Mouse (Mus musculus) CH12.LX (cell line): ENCODE measurements at regions not wholly inside any gene's neighbourhood (a gene's known extent, or its start where the extent isn't known, plus 50 kb on each side); places are given as distances from the start of the nearest gene placed in this dataset.

ENCODE experiments used
- DNase-seq: peaks from one replicate; pipeline ENCODE4 v3.0.0-alpha.2; 2013; ENCODE audit errors: extremely low read depth
- H3K27ac ChIP-seq: 2 replicates; pipeline ENCODE4 v1.5.1; 2012; ENCODE audit warnings: low read depth, mild to moderate bottlenecking, control low read depth, moderate library complexity; ENCODE audit not compliant: insufficient read depth
- H3K27me3 ChIP-seq: replicated peaks from 2 replicates; pipeline ENCODE3; 2012; ENCODE audit warnings: inconsistent platforms
- H3K36me3 ChIP-seq, 2 experiments: replicated peaks in 1 of 2; 2 replicates each; pipeline versions ENCODE3 to v1.6.1; 2012; ENCODE audit warnings: inconsistent platforms in 1 of 2, low read length in 1 of 2, mild to moderate bottlenecking in 1 of 2, mixed read lengths in 1 of 2, moderate library complexity in 1 of 2; ENCODE audit not compliant: control insufficient read depth in 1 of 2, insufficient read depth in 1 of 2
- H3K4me1 ChIP-seq, 2 experiments: 2 replicates each; pipeline ENCODE4 v1.6.1; 2012; ENCODE audit warnings: inconsistent platforms in 1 of 2, moderate library complexity in 1 of 2; ENCODE audit not compliant: insufficient read depth in 2 of 2, control insufficient read depth in 1 of 2
- H3K4me2 ChIP-seq: 2 replicates; pipeline ENCODE4 v1.6.1; 2012; ENCODE audit warnings: low read depth, mild to moderate bottlenecking, control low read depth; ENCODE audit not compliant: poor library complexity, insufficient read depth, severe bottlenecking
- H3K4me3 ChIP-seq, 3 experiments: fragments of 150-350 bp in 1 of 3; sonication (generic) in 1 of 3; replicated peaks in 1 of 3; 2 replicates each; pipeline versions ENCODE3 to v1.5.1; 2011 to 2012; ENCODE audit warnings: low read depth in 2 of 3, low read length in 2 of 3, mild to moderate bottlenecking in 2 of 3, moderate library complexity in 2 of 3, control low read depth in 1 of 3, improper control_type of control experiment in 1 of 3, inconsistent platforms in 1 of 3, mixed read lengths in 1 of 3; ENCODE audit not compliant: poor library complexity in 1 of 3
- H3K79me2 ChIP-seq: replicated peaks from 2 replicates; pipeline ENCODE4 v1.6.1; 2012; ENCODE audit warnings: mild to moderate bottlenecking, moderate library complexity; ENCODE audit not compliant: control insufficient read depth, poor library complexity, insufficient read depth, severe bottlenecking; ENCODE audit errors: extremely low read depth
- H3K9ac ChIP-seq: 2 replicates; pipeline ENCODE4 v1.6.1; 2012; ENCODE audit warnings: low read depth, mild to moderate bottlenecking, control low read depth, moderate library complexity; ENCODE audit not compliant: insufficient read depth
- H3K9me3 ChIP-seq: replicated peaks from 2 replicates; pipeline ENCODE3; 2012; ENCODE audit warnings: low read length, inconsistent platforms, mixed read lengths
- E2F4 ChIP-seq: IDR thresholded peaks from 2 replicates; pipeline ENCODE4 v1.6.1; 2011; ENCODE audit warnings: low read depth, low read length, improper control_type of control experiment; ENCODE audit not compliant: insufficient replicate concordance
- ELF1 ChIP-seq: IDR thresholded peaks from 2 replicates; pipeline ENCODE4 v1.6.1; 2014; ENCODE audit warnings: low read depth, mild to moderate bottlenecking, inconsistent platforms, low read length, improper control_type of control experiment
- EP300 ChIP-seq: IDR thresholded peaks from 2 replicates; pipeline ENCODE4 v1.6.1; 2011; ENCODE audit warnings: low read length, improper control_type of control experiment
- ETS1 ChIP-seq: conservative IDR thresholded peaks from 2 replicates; pipeline ENCODE4 v1.6.1; 2012; ENCODE audit warnings: low read depth, mild to moderate bottlenecking, inconsistent platforms, low read length, improper control_type of control experiment, moderate library complexity
- HCFC1 ChIP-seq: IDR thresholded peaks from 2 replicates; pipeline ENCODE4 v1.6.1; 2012; ENCODE audit warnings: low read depth, mild to moderate bottlenecking, inconsistent platforms, low read length, improper control_type of control experiment
- IRF4 ChIP-seq: IDR thresholded peaks from 2 replicates; pipeline ENCODE4 v1.6.1; 2014; ENCODE audit warnings: low read depth, mild to moderate bottlenecking, inconsistent platforms, low read length, improper control_type of control experiment
- JUN ChIP-seq: IDR thresholded peaks from 2 replicates; pipeline ENCODE4 v1.6.1; 2011; ENCODE audit warnings: low read depth, mild to moderate bottlenecking, low read length, improper control_type of control experiment, moderate library complexity; ENCODE audit not compliant: insufficient read depth
- KAT2A ChIP-seq: IDR thresholded peaks from 2 replicates; pipeline ENCODE4 v1.6.1; 2012; ENCODE audit warnings: low read length, improper control_type of control experiment, inconsistent platforms; ENCODE audit not compliant: insufficient replicate concordance
- MAX ChIP-seq: IDR thresholded peaks from 2 replicates; pipeline ENCODE4 v1.6.1; 2011; ENCODE audit warnings: low read length, improper control_type of control experiment
- MAZ ChIP-seq: IDR thresholded peaks from 2 replicates; pipeline ENCODE4 v1.6.1; 2012; ENCODE audit warnings: low read depth, mild to moderate bottlenecking, inconsistent platforms, low read length, improper control_type of control experiment, moderate library complexity
- MYC ChIP-seq: IDR thresholded peaks from 2 replicates; pipeline ENCODE4 v1.6.1; 2011; ENCODE audit warnings: low read depth, mild to moderate bottlenecking, improper control_type of control experiment, low read length
- NELFE ChIP-seq: IDR thresholded peaks from 2 replicates; pipeline ENCODE4 v1.6.1; 2011; ENCODE audit warnings: low read depth, low read length, improper control_type of control experiment
- RCOR1 ChIP-seq: conservative IDR thresholded peaks from 2 replicates; pipeline ENCODE4 v1.6.1; 2012; ENCODE audit warnings: low read depth, mild to moderate bottlenecking, inconsistent platforms, low read length, improper control_type of control experiment
- TCF12 ChIP-seq: IDR thresholded peaks from 2 replicates; pipeline ENCODE4 v1.6.1; 2014; ENCODE audit warnings: low read depth, mild to moderate bottlenecking, inconsistent platforms, low read length, improper control_type of control experiment
- UBTF ChIP-seq: IDR thresholded peaks from 2 replicates; pipeline ENCODE4 v1.6.1; 2012; ENCODE audit warnings: low read depth, mild to moderate bottlenecking, inconsistent platforms, low read length, improper control_type of control experiment, moderate library complexity
- USF1 ChIP-seq: IDR thresholded peaks from 2 replicates; pipeline ENCODE4 v1.6.1; 2014; ENCODE audit warnings: low read depth, mild to moderate bottlenecking, inconsistent platforms, low read length, improper control_type of control experiment
- ZMIZ1 ChIP-seq: IDR thresholded peaks from 2 replicates; pipeline ENCODE4 v1.6.1; 2012; ENCODE audit warnings: low read depth, mild to moderate bottlenecking, inconsistent platforms, low read length, improper control_type of control experiment
- ZNF384 ChIP-seq: IDR thresholded peaks from 2 replicates; pipeline ENCODE4 v1.6.1; 2012; ENCODE audit warnings: low read depth, low read length, improper control_type of control experiment, inconsistent platforms
- dilution Hi-C: fragments of 300-500 bp; cut with MboI; formaldehyde crosslinking; loops from 2 replicates; pipeline ENCODE4 v1.14.3; 2020; ENCODE audit warnings: low sequenced_read_pairs; ENCODE audit not compliant: extremely low pct_unique_long_range_greater_than_20kb, extremely low pct_ligation_motif_present
- in situ Hi-C: fragments of 300-500 bp; cut with MboI; formaldehyde crosslinking; loops from 3 replicates; pipeline ENCODE4 v1.14.3; 2019; ENCODE audit warnings: low sequenced_read_pairs, low pct_ligation_motif_present, low pct_unique_long_range_greater_than_20kb, mixed read lengths

- no peak for DNase-seq
- Histone ChIP-seq H3K9me3 (no peaks in the 10 kb centered on the region), H3K4me3 (no peak overlapping the region), H3K9ac (no peak overlapping the region), H3K4me1 (peaks cover 2 to 5% of the 10 kb centered on the region in 2 experiments; a peak in 2 of 4 replicates), H3K36me3 (no peaks in the 10 kb centered on the region), H3K27ac (no peak overlapping the region), H3K27me3 (no peaks in the 10 kb centered on the region)
- dilution Hi-C loops (no loop called here), in situ Hi-C loops (no loop called here)
- TF ChIP-seq UBTF (no peak), ELF1 (no peak), ZMIZ1 (no peak), E2F4 (no peak), MYC (no peak), EP300 (no peak), IRF4 (no peak), MAZ (no peak), ETS1 (no peak), RCOR1 (no peak), USF1 (no peak)
- TF ChIP-seq, all 38 proteins: peak for 0
- no peaks in the 10 kb centered on the region for H3K79me2 ChIP-seq
- H3K4me2 ChIP-seq, result no peak overlapping the region
Measured at GRCm38 (mm10) chr19:21119477-21119876, 152.6 kb upstream of the Zfand5 start.

DNA sequence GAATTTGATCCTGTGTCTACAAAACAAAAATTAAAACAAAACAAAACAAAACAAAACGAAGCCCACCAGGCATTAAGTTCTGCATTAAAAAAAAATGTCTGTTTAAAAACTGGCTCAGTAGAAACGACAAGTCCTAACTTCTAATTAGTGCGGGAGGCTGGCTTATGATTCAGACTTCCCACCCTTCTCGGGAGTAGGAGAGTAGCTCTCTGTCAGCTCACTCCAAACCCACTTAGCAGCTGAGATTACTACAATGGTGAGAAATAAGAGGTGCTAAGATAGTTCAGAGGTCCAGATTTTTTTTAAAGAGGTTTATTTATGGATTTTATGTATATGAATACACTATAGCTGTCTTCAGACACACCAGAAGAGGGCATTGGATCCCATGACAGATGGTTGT is 153.3 kb upstream of the Zfand5 start:
- no peak overlapping the region for H3K9ac ChIP-seq
- H3K4me3 ChIP-seq, result no peak overlapping the region
- dilution Hi-C loops, result no loop called here
- peaks cover 2 to 5% of the 10 kb centered on the region in 2 experiments; a peak in 2 of 4 replicates for H3K4me1 ChIP-seq
- no peak overlapping the region for H3K27ac ChIP-seq
- H3K27me3 ChIP-seq, result no peaks in the 10 kb centered on the region
- no peak for DNase-seq
- no peaks in the 10 kb centered on the region for H3K79me2 ChIP-seq
- in situ Hi-C loops, result no loop called here
- no peak overlapping the region for H3K4me2 ChIP-seq
- no peaks in the 10 kb centered on the region for H3K9me3 ChIP-seq
- TF ChIP-seq ZNF384 (no peak), JUN (no peak), EP300 (no peak), HCFC1 (no peak), TCF12 (no peak), NELFE (no peak), ELF1 (no peak), KAT2A (no peak), MAX (no peak)
- no peaks in the 10 kb centered on the region for H3K36me3 ChIP-seq
